Mouse (Mus musculus) cortical plate, adult 2 months (tissue): ENCODE results near the gene Alg1.

Experiments used
- CTCF ChIP-seq: fragments of 200-500 bp; IDR thresholded peaks from 2 replicates; pipeline ENCODE4 v1.5.1; 2011; ENCODE audit warnings: mild to moderate bottlenecking, control low read depth, low read length; ENCODE audit not compliant: insufficient read depth; ENCODE audit errors: extremely low read depth
- POLR2A ChIP-seq: fragments of 200-500 bp; IDR thresholded peaks from 2 replicates; pipeline ENCODE4 v1.6.1; 2011; ENCODE audit warnings: mild to moderate bottlenecking, low read length, control low read depth; ENCODE audit not compliant: insufficient read depth; ENCODE audit errors: extremely low read depth

DNA sequence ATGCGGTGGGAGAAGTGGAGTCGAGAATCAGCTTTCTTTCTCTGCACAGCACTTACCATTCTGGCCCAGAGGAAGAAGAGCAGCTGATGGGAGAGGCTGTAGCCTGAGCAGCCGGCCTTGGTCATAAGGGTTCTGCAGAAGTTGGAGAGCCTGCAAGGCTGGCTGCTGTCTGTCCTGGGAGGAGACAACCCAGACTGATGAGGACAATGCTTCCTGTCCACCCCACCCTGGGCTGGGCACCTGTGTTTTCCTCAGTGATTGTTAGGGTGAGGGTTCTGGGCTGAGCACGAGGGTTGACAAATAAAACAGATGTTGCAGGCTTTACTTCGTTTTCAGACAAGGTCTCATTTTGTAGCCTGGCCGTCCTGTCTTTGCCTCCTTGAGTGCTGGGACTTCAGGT lies 16.7 kb upstream of the Alg1 start:
- TF ChIP-seq POLR2A (no peak), CTCF (no peak)
